Mouse (Mus musculus): Measurements from ENCODE around the gene Serpinb3d. TPM values are rescaled to one million over a fixed set of nuclear protein-coding genes. Genes with fewer than 3 reads are reported as not detected.

Gene Serpinb3d
- total RNA-seq (2023): not detected in 4 replicates

DNA sequence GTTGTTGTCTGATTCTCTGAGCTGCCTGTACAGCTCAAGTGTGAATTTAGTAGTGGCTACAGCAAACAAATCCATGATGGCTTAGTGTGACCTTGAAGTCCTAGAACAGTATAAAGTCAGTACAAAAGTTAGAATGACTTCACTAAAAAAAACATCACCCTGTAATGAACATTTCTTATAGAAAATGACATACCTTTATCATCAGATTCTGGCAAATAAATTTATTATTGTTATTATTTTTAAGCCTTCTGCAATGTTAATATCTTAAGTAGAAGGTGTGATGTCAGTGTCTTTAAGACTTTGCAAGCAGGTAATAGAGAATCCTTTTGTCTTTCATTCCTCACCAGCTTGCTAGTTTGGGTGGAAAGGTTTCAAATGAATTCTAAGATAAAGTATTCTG lies at the start of gene Serpinb3d:
Gene Serpinb3d, minus strand, starts transcription at position 101 of the 400 bp plus-strand sequence.

DNA sequence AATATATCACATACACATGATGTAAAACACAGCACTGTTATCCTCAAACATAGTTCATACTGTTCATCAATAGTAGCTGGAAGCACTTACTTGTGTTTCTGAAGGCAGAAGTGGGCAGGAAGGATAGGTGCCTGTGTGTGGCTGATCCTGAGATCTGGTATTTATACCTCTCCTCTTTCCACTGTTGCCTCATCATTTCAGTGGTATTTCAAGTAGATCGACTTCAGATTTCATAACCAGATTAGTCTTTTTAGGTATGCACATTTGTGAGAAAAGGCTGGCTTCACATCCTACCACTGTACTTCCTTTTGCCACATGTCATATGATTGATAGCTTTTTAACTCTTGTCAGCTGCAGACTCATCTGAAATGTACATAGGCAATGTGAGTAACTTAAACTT lies 31.1 kb downstream of the Serpinb3d start, which contains the start of gene Serpinb3a:
Gene Serpinb3a, minus strand, starts transcription at position 101 of the 400 bp plus-strand sequence.

Other genes starting within 250 kb of the Serpinb3d start
- gene Serpinb5, start 222.3 kb downstream of the Serpinb3d start, total RNA-seq (2023): not detected in 4 replicates
- gene Serpinb12, start 149.1 kb downstream of the Serpinb3d start, total RNA-seq (2023): not detected in 4 replicates
- not detected in 4 replicates for gene Serpinb13, start 102.5 kb downstream of the Serpinb3d start, total RNA-seq (2023)
- not detected in 4 replicates for gene Serpinb3a, start 31.2 kb downstream of the Serpinb3d start, total RNA-seq (2023)
- gene Serpinb3b, start 194.9 kb upstream of the Serpinb3d start, total RNA-seq (2023): not detected in 4 replicates
- gene Serpinb3c, start 194.9 kb upstream of the Serpinb3d start, total RNA-seq (2023): not detected in 4 replicates

All from B cell, adult 62 days (primary cell).